Comparison of ENCODE assay signal across 8 mouse cellular contexts in the genomic region with DNA sequence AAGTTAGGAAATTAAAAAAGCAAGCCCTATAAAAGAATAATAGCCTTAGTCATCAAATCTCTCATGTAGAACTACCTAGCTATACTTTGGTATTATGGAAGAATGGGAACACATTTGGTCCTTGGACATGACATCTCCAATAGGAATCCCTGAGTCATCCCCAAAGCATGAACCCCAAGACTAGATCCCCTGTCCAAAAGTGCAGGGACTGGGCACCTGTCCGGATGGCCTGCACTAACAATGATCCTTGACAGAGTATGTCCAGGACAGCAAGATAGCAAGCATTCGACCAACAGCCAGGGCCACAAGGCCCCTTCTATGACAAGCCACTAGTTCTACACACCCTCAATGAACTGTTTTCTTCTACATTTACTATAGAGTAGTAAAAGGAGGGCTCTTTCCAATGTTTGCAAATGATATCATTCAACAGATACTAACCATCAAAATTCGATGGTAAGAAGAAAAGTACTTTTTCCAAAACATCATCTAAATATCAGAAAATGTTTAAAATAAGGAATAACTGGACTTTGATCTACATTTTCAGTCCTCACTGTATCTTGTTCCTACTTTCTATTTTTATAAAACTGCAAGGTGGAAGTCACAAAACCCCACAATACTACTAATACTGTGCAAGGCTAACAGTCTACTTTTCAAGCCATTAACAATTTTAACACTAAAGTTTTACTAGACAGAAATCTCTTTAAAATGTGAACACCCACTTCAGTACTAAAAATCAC. TPM values are rescaled to one million over a fixed set of nuclear protein-coding genes. Genes with fewer than 3 reads are reported as not detected.
A peak's percentile ranks its signal among the peaks of the same experiment; 100 is the strongest.
DNase-seq lines count a peak whose midpoint lies in the region; ATAC-seq lines count a peak whose summit lies in the region.

No protein-coding gene starts in this region.

- WGBS in heart, embryonic 11.5 days (ENCODE audit: insufficient replicate concordance) = 37% methylated on average over 3 of the region's 3 CpGs
- WGBS in hindbrain, embryonic 12.5 days = 72% methylated on average over 3 of the region's 3 CpGs
- 61% methylated on average over 3 of the region's 3 CpGs for WGBS in midbrain, embryonic 12.5 days

- no peak for DNase-seq in heart, postnatal 36 days
- DNase-seq in adrenal gland, postnatal 25 days = peak; percentile 2
- no peak for DNase-seq in spleen, postnatal 4 days (ENCODE audit: low spot score in 2 of 2)

- intact Hi-C loops in heart, postnatal 36 days (cut with DNase I) = loop anchor here (2.0 kb wide), 3 partner anchors 47 to 171 kb away; a partner anchor contains a TSS

- H3K27me3 ChIP-seq in heart, embryonic 11.5 days (ENCODE audit: control insufficient read depth, insufficient read depth, low read length) = no peaks in the 10 kb centered on the region
- no peaks in the 10 kb centered on the region for H3K27me3 ChIP-seq in hindbrain, embryonic 12.5 days
- H3K27me3 ChIP-seq in midbrain, embryonic 12.5 days = no peaks in the 10 kb centered on the region

- no peak overlapping the region for H3K27ac ChIP-seq in heart, embryonic 11.5 days (ENCODE audit: low read depth, low read length)
- H3K27ac ChIP-seq in hindbrain, embryonic 12.5 days = no peak overlapping the region
- no peak overlapping the region for H3K27ac ChIP-seq in midbrain, embryonic 12.5 days (replicated peaks)

- peak overlapping the region; percentile 85 for H3K4me3 ChIP-seq in heart, embryonic 11.5 days (ENCODE audit: low read depth, low read length)
- peak overlapping the region; percentile 98 for H3K4me3 ChIP-seq in hindbrain, embryonic 12.5 days
- H3K4me3 ChIP-seq in midbrain, embryonic 12.5 days = peak overlapping the region; percentile 99

- no peaks in the 10 kb centered on the region for H3K9me3 ChIP-seq in heart, embryonic 11.5 days (replicated peaks; ENCODE audit: control insufficient read depth, low read length)
- no peaks in the 10 kb centered on the region for H3K9me3 ChIP-seq in hindbrain, embryonic 12.5 days (replicated peaks)
- H3K9me3 ChIP-seq in midbrain, embryonic 12.5 days = no peaks in the 10 kb centered on the region

- ATAC-seq in heart, embryonic 11.5 days (replicated peaks; ENCODE audit: insufficient number of reproducible peaks, low FRiP score, low TSS enrichment) = no peak
- ATAC-seq in hindbrain, embryonic 12.5 days (ENCODE audit: low FRiP score) = no peak
- no peak for ATAC-seq in midbrain, embryonic 12.5 days (ENCODE audit: low FRiP score, low read depth)
- ATAC-seq in megakaryocyte-erythroid progenitor cell, adult 5-6 weeks (replicated peaks; ENCODE audit: low FRiP score, low TSS enrichment, poor library complexity, severe bottlenecking) = no peak
- ATAC-seq in cerebellum, adult (ENCODE audit: insufficient number of reproducible peaks, low FRiP score, low TSS enrichment) = no peak

- peak overlapping the region; percentile 71 for H3K4me2 ChIP-seq in heart, embryonic 11.5 days
- peak overlapping the region; percentile 67 for H3K4me2 ChIP-seq in hindbrain, embryonic 12.5 days (replicated peaks)
- peak overlapping the region; percentile 66 for H3K4me2 ChIP-seq in midbrain, embryonic 12.5 days (replicated peaks)

- H3K36me3 ChIP-seq in heart, embryonic 11.5 days (ENCODE audit: control insufficient read depth, insufficient read depth, low read length) = no peaks in the 10 kb centered on the region
- no peaks in the 10 kb centered on the region for H3K36me3 ChIP-seq in hindbrain, embryonic 12.5 days
- H3K36me3 ChIP-seq in midbrain, embryonic 12.5 days = no peaks in the 10 kb centered on the region

- H3K4me1 ChIP-seq in heart, embryonic 11.5 days (ENCODE audit: control insufficient read depth, insufficient read depth, low read length) = peaks cover 14% of the 10 kb centered on the region
- peaks cover 11% of the 10 kb centered on the region for H3K4me1 ChIP-seq in hindbrain, embryonic 12.5 days
- H3K4me1 ChIP-seq in midbrain, embryonic 12.5 days = peaks cover 16% of the 10 kb centered on the region

- no peak overlapping the region; the same call in 1 of the 2 replicates for H3K9ac ChIP-seq in heart, embryonic 11.5 days (ENCODE audit: low read depth, low read length)
- peak overlapping the region; percentile 98; the same call in 1 of the 2 replicates for H3K9ac ChIP-seq in hindbrain, embryonic 12.5 days
- peak overlapping the region; percentile 98 for H3K9ac ChIP-seq in midbrain, embryonic 12.5 days (replicated peaks)

RNA-seq across cellular contexts. Expression of a gene that starts 2.0 kb away (rescaled TPM):
- 16.8 and 22.5 TPM in 2 replicates for polyA plus RNA-seq in heart, embryonic 11.5 days (2014; fragmentation: Nextera tagmentation; extraction: Ambion mirVana)
- 10 to 100 TPM; 31.3 to 33.2 TPM for total RNA-seq in heart, postnatal 36 days (2021)
- 56.2 and 65.0 TPM in 2 replicates for total RNA-seq in adrenal gland, postnatal 25 days (2021)
- polyA plus RNA-seq in hindbrain, embryonic 12.5 days (2016; fragmentation: Nextera tagmentation; extraction: Ambion mirVana) = 25.5 and 30.1 TPM in 2 replicates
- polyA plus RNA-seq in midbrain, embryonic 12.5 days (2016; fragmentation: Nextera tagmentation; extraction: Ambion mirVana) = 30.9 and 31.3 TPM in 2 replicates
- total RNA-seq in megakaryocyte-erythroid progenitor cell, adult 5-6 weeks (2014; fragmentation: Nextera tagmentation) = 61.3 and 82.5 TPM in 2 replicates
- 35.8 and 52.0 TPM in 2 replicates for total RNA-seq in megakaryocyte-erythroid progenitor cell, adult 5-6 weeks (2017)
